Mouse (Mus musculus) forebrain, embryonic 15.5 days (tissue): ENCODE measurements around the gene Acly. TPM values are rescaled to one million over a fixed set of nuclear protein-coding genes. Genes with fewer than 3 reads are reported as not detected.

Source experiments
- ATAC-seq: fragments of 200-750 bp; cut with Nextera tagmentation; replicated peaks from 2 replicates; pipeline ENCODE4 v1.8.0; 2017; ENCODE audit warnings: mild to moderate bottlenecking, moderate TSS enrichment, moderate library complexity
- H3K27ac ChIP-seq: fragments of 300-500 bp; sonication (generic); replicated peaks from 2 replicates; pipeline ENCODE4 v1.5.1; 2015; ENCODE audit warnings: mild to moderate bottlenecking, inconsistent platforms
- H3K27me3 ChIP-seq: fragments of 300-500 bp; sonication (generic); 2 replicates; pipeline ENCODE4 v1.6.1; 2015; ENCODE audit warnings: inconsistent platforms
- H3K36me3 ChIP-seq: fragments of 300-500 bp; sonication (generic); 2 replicates; pipeline ENCODE4 v1.6.1; 2015; ENCODE audit warnings: mild to moderate bottlenecking, inconsistent platforms
- H3K4me1 ChIP-seq: fragments of 300-500 bp; sonication (generic); 2 replicates; pipeline ENCODE4 v1.6.1; 2015; ENCODE audit warnings: inconsistent platforms
- H3K4me2 ChIP-seq: fragments of 300-500 bp; sonication (generic); replicated peaks from 2 replicates; pipeline ENCODE4 v1.6.1; 2015; ENCODE audit warnings: mild to moderate bottlenecking, inconsistent platforms
- H3K4me3 ChIP-seq: fragments of 300-500 bp; sonication (generic); 2 replicates; pipeline ENCODE4 v1.5.1; 2015; ENCODE audit warnings: mild to moderate bottlenecking, inconsistent platforms
- H3K9ac ChIP-seq: fragments of 300-500 bp; sonication (generic); replicated peaks from 2 replicates; pipeline ENCODE4 v1.6.1; 2015; ENCODE audit warnings: mild to moderate bottlenecking, inconsistent platforms
- H3K9me3 ChIP-seq: fragments of 300-500 bp; sonication (generic); 2 replicates; pipeline ENCODE4 v1.6.1; 2016; ENCODE audit warnings: inconsistent platforms
- WGBS: fragments of 180-500 bp; shearing (Covaris S2); methylation state at CpG from one replicate; pipeline ENCODE4 v1.1.7; 2015; ENCODE audit warnings: mixed read lengths; 5-methylcytosine and 5-hydroxymethylcytosine counted together
- polyA plus RNA-seq: library from polyadenylated mRNA; unstranded; fragments of >200 nt; fragmentation: Nextera tagmentation; extraction: Ambion mirVana; gene quantifications from 2 replicates; pipeline ENCODE4 v1.2.1, GENCODE M21; 2015

Gene Acly
- polyA plus RNA-seq, 1 experiment from 2014 or later, result 230 TPM

DNA sequence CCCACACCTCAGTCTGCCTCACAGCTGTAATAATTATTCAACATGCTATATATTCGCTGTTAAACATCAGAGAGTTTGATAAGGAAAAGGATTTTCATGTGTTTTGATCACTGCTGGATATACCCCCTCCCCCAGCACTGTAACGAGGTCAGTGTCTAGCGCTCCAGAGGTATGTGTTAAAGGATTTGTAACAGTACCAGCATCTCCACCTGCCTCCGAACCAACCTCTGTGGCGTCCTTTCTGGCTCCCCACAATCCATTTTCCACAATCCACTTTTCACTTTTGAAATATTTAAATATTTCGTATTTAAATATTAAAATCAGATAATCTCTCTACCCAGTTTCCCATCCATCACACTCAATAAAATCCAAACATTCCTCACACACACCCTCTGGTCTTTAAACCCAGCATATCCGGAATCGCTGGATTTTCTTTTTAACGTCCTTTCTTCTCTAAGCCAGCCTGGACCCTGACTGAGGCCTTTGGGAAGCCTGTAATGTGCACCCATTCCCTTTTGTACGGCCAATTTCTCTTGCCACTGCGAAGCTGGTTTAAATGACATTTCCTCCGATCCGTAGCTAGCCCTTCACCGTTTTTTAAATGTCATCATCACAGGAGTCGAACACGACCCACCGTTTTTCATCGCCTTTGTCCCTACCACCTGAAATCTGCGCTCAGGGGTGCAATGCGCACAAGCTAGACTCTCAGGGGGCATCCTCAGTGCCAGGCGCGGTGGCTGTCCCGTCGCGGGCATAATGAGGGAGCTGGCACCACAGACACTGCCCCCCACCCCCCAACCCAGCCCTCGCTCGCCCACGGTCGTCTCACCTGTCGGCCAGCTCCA lies 56.2 kb downstream of the Acly start:
- Histone ChIP-seq H3K4me1 (peaks cover 26% of the 10 kb centered on the region), H3K9me3 (no peaks in the 10 kb centered on the region), H3K36me3 (peaks cover 11% of the 10 kb centered on the region), H3K27ac (peak overlapping the region; percentile 88), H3K4me3 (peak overlapping the region; percentile 88), H3K9ac (peak overlapping the region; percentile 93), H3K27me3 (no peaks in the 10 kb centered on the region), H3K4me2 (peak overlapping the region; percentile 74)
- 4% methylated on average over 30 of the region's 30 CpGs for WGBS
- peak; percentile 16; the same call in 1 of the 2 replicates for ATAC-seq

DNA sequence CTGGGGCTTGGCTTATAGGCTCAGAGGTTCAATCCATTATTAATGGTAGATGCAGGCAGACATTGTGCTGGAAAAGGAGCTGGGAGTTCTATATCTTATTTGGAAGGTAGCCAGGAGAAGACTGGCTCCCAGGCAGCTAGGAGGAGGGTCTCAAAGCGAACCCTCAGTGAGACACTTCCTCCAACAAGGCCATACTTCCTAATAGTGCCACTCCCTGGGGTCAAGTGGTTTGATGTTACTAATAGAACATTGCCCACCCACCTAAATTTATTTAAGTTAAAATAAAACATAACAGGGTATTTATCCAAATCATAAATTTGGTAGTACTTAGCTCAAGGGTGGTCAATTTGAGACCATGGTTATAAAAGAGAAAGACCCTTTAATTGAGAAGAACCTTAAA lies 62.0 kb downstream of the Acly start:
- 78% methylated on average over 1 of the region's 1 CpGs for WGBS
- no peak overlapping the region for H3K27ac ChIP-seq
- H3K4me3 ChIP-seq, result no peak overlapping the region
- H3K9me3 ChIP-seq, result no peaks in the 10 kb centered on the region
- no peak overlapping the region for H3K4me2 ChIP-seq
- no peak overlapping the region for H3K9ac ChIP-seq
- peaks cover 17% of the 10 kb centered on the region for H3K4me1 ChIP-seq
- ATAC-seq, result no peak
- H3K36me3 ChIP-seq, result peaks cover 25% of the 10 kb centered on the region
- H3K27me3 ChIP-seq, result no peaks in the 10 kb centered on the region

DNA sequence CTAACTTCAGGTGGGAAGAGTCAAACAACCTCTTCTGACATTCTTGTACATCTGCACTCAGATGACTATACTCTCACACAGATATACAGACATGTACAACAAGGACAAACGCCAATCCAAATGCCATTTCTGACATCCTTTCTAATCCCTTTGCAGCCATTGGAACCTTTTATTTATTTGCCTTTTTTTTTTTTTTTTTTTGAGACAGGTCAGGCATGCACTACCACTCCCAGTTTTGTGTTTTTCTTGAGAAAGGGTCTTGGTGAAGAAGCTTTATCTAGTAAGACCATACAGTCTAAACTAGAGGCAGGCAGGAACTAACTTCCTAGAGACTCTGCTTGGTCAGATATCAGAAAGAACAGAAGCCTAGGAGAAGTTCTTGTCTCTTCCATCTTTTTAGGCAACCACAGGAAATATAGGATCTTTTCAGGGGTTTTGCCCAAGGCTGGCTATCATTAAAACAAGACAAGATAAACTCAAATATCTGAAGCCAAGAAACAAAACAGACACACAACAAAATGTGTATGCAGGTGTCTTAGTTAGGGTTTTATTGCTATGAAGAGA lies 62.5 kb downstream of the Acly start:
- WGBS, result 95% methylated on average over 1 of the region's 1 CpGs
- Histone ChIP-seq H3K36me3 (peaks cover 25% of the 10 kb centered on the region), H3K9me3 (no peaks in the 10 kb centered on the region), H3K4me1 (peaks cover 12% of the 10 kb centered on the region), H3K4me2 (no peak overlapping the region), H3K27me3 (no peaks in the 10 kb centered on the region), H3K27ac (no peak overlapping the region), H3K9ac (no peak overlapping the region), H3K4me3 (no peak overlapping the region)
- ATAC-seq, result no peak

DNA sequence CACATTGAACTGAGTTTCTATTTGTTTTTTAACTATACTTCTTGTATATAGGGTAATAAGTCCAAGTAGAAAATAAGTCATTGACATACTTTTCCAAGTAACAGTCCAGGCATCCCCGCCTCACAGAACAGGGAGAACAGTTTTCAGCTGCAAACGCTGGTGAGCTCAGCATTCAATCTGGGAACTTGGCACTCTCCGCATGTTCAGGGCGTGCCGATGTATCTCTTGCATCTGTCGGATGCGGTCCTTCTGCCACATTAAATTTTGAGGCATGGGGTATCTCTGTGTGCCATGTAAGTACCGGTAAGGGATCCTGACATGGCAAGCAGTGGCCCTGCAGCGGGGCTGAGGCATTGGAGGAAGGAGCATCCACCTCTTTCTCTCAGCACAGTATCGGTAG lies 65.1 kb downstream of the Acly start:
- Histone ChIP-seq H3K4me3 (no peak overlapping the region), H3K4me2 (no peak overlapping the region), H3K27me3 (no peaks in the 10 kb centered on the region), H3K9me3 (no peaks in the 10 kb centered on the region), H3K27ac (no peak overlapping the region), H3K36me3 (peaks cover 38% of the 10 kb centered on the region), H3K4me1 (no peaks in the 10 kb centered on the region), H3K9ac (no peak overlapping the region)
- WGBS, result 85% methylated on average over 10 of the region's 10 CpGs
- no peak for ATAC-seq

DNA sequence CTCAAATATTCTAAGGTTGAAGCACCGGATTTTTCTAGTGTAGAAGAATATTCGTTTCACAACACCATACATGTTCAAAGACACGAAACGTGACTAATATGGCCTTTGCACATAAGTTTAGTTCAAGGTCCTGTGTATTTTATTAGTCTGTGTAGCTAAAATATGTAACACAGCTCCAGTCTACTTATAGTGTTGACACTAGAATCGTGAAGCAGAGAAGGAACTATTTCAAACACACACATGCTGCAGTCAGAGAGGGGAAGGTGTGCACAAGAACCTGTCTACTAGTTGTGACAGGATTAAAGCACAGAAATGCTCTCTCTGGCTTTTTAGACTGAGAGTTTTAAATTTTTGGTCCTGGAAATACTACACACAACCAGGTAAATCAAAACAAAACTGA lies 70.1 kb downstream of the Acly start:
- Histone ChIP-seq H3K4me1 (no peaks in the 10 kb centered on the region), H3K4me3 (no peak overlapping the region), H3K9me3 (no peaks in the 10 kb centered on the region), H3K4me2 (no peak overlapping the region), H3K9ac (no peak overlapping the region), H3K36me3 (peaks cover 22% of the 10 kb centered on the region), H3K27ac (no peak overlapping the region), H3K27me3 (no peaks in the 10 kb centered on the region)
- 91% methylated on average over 5 of the region's 5 CpGs for WGBS
- no peak for ATAC-seq

DNA sequence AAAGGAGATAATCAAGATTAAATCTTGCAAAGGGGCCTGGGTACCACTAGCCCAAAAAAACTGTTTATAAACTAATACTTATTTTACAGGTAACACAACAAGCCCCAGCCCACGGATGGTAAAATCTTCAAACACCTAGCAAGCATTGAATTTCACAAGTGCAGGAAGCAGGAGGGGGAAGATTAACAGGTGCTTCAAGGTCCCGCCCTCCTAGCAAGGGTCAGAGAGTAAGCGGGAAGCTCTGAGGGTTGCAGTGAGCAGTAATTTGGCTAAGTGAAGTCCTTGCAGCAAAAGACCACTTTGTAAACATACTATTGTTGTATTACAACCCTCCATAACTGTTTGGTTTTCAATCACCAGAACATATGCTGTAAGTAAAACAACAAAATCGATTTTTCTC lies 70.6 kb downstream of the Acly start:
- no peak overlapping the region for H3K4me3 ChIP-seq
- no peak overlapping the region for H3K9ac ChIP-seq
- ATAC-seq, result no peak
- no peaks in the 10 kb centered on the region for H3K9me3 ChIP-seq
- WGBS, result 83% methylated on average over 4 of the region's 4 CpGs
- no peaks in the 10 kb centered on the region for H3K27me3 ChIP-seq
- H3K36me3 ChIP-seq, result peaks cover 19% of the 10 kb centered on the region; the same call in 1 of the 2 replicates
- H3K4me2 ChIP-seq, result no peak overlapping the region
- H3K27ac ChIP-seq, result no peak overlapping the region
- no peaks in the 10 kb centered on the region for H3K4me1 ChIP-seq

DNA sequence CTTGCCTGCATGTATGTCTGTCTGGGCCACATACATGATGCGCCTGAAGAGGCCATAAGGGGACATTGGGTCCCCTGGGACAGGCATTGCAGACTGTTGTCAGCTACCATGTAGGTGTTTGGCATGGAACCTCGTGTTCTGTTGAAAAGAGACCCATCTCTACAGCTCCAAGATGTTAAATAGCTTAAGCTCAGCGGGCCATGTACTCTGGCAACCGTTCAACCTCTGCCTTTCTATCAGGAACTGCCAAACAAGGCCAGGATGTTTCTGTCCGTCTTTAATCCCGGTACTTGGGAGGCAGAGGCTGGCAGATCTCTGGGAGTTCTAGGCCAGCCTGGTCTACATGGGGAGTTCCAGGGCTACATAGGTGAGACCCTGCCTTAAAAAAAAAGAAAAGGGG lies 85.2 kb downstream of the Acly start:
- 79% methylated on average over 6 of the region's 6 CpGs for WGBS
- Histone ChIP-seq H3K4me2 (no peak overlapping the region), H3K9me3 (no peaks in the 10 kb centered on the region), H3K4me1 (peaks cover 16% of the 10 kb centered on the region), H3K36me3 (no peaks in the 10 kb centered on the region), H3K9ac (no peak overlapping the region), H3K27me3 (no peaks in the 10 kb centered on the region), H3K4me3 (no peak overlapping the region), H3K27ac (no peak overlapping the region)
- ATAC-seq, result no peak

DNA sequence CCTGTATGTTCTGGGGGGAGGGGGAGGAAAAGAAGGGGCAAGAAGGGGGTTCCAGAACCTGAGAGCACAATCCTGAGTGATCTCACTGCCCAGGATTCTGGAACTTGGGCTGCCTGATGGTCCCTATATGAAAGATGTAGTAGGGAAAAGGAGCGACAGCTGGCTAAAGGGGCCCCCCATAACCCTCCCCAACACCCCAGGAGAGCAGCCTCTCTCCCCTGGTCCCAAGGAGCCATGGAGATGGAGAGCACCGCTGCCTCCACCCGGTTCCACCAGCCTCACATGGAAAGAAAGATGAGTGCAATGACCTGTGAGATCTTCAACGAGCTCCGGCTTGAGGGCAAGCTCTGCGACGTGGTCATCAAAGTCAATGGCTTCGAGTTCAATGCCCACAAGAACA lies 86.0 kb downstream of the Acly start, which contains the start of the genes Nt5c3b and Klhl10:
TSS of gene Nt5c3b (minus strand) at position 12 of the 400 bp plus-strand sequence.
TSS of gene Klhl10 (plus strand) at position 121 of the 400 bp plus-strand sequence.
- Histone ChIP-seq H3K4me2 (peak within 1 kb of the TSS; percentile 69), H3K9me3 (no peaks in the 10 kb centered on the region), H3K36me3 (peaks cover 5% of the 10 kb centered on the region; the same call in 1 of the 2 replicates), H3K4me1 (peaks cover 16% of the 10 kb centered on the region), H3K27ac (peak within 1 kb of the TSS; percentile 74), H3K27me3 (no peaks in the 10 kb centered on the region), H3K4me3 (peak within 1 kb of the TSS; percentile 84), H3K9ac (peak within 1 kb of the TSS; percentile 92)
- WGBS, result 88% methylated on average over 8 of the region's 8 CpGs
- no peak for ATAC-seq

DNA sequence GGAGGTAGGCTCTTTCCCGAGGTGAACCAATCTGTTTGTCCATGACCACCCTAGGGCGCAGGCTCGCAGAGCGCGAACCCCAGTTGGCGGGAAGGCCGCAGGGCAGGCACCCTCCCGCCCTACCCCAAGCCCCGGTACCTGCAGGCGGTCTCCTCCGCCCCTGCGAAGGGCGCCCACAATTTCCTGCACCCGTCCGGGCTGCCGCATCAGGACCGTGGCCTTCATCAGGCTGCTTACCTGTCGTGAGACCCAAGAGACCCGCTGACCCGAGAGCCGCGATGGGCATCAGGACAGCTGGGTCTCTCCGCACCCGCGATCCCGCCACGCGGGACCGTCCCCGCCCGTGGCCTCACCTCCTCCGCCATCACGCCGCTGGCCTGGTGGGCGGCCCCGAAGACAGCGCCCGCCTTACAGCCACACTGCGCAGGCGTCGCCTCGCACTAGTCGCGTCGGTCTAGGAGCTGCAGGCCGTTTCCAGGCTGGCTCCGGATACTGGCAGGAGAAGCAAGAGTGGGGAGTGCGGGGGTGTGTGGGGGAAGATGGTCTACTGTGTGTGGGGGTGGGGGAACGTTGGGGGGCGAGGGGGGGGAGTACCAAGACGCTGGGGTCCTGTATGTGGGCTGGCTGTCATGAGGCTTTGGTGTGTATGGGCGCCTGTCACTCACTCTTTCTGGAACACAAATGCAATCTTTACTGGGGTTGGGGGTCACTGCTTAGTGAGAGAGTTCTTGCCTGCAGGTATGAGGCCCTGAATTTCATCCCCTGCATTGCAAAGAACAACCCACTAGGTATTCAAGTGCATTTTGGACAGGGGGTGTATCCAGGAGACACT lies 86.9 kb downstream of the Acly start:
- WGBS, result 1% methylated on average over 51 of the region's 52 CpGs
- Histone ChIP-seq H3K27me3 (no peaks in the 10 kb centered on the region), H3K9me3 (no peaks in the 10 kb centered on the region), H3K4me1 (peaks cover 16% of the 10 kb centered on the region), H3K27ac (peak overlapping the region; percentile 74), H3K4me3 (peak overlapping the region; percentile 84), H3K4me2 (peak overlapping the region; percentile 69), H3K36me3 (peaks cover 6% of the 10 kb centered on the region; the same call in 1 of the 2 replicates), H3K9ac (peak overlapping the region; percentile 92)
- ATAC-seq, result peak; percentile 96

DNA sequence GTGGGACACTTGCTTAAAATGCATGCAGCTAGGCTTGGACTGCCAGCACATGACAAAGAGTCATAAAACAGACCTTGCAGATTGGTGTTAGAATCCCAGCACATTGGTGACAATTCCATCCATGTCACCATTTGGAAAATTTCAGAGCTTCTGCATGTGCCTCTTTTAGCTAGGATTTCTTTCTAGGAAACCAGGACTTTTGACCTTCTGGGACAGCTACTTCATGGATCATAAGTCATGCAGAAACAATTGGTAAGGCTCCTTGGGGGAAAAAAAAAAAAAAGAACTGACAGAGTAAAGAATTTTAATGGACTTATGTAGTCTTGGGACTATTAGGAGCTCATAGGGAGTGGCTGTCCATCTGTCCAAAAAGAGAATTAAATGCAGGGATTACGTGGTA lies 89.9 kb downstream of the Acly start:
- H3K4me2 ChIP-seq, result no peak overlapping the region
- H3K36me3 ChIP-seq, result peaks cover 18% of the 10 kb centered on the region
- no peaks in the 10 kb centered on the region for H3K27me3 ChIP-seq
- no peak overlapping the region for H3K27ac ChIP-seq
- H3K4me3 ChIP-seq, result no peak overlapping the region
- no peak overlapping the region for H3K9ac ChIP-seq
- H3K4me1 ChIP-seq, result peaks cover 16% of the 10 kb centered on the region
- no peak for ATAC-seq
- 85% methylated on average over 1 of the region's 1 CpGs for WGBS
- H3K9me3 ChIP-seq, result no peaks in the 10 kb centered on the region

DNA sequence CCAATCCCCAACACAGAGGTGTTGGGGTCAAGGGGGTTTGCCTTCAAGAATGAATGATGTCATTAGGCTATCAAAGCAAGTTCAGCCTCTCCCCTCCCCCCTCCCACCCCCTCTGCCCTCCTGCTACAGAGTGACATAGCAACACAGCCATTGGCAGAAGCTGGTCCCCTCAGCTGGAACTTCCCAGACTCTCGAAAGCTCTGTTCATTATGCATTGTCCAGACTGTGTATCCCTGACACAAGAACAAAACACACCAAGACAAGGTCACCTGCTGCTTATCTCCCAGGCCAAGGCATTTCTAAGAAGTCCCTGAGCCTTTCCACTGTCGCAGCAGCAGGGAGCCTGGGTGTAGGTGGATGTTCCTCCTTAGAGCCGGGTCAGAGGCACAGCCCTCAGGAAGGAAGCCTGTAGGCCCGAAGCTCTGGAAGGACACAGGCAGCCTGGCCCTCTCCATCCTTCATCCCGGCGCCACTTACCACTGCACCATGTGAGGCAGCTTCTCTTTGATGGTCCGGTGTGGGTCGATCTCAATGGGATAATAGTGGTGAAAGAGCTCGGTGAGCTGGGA lies 92.0 kb downstream of the Acly start:
- Histone ChIP-seq H3K36me3 (peaks cover 25% of the 10 kb centered on the region), H3K4me1 (peaks cover 16% of the 10 kb centered on the region), H3K4me3 (no peak overlapping the region), H3K9ac (no peak overlapping the region), H3K4me2 (no peak overlapping the region), H3K27me3 (no peaks in the 10 kb centered on the region), H3K27ac (no peak overlapping the region), H3K9me3 (no peaks in the 10 kb centered on the region)
- ATAC-seq, result no peak
- 69% methylated on average over 9 of the region's 9 CpGs for WGBS
